Mouse (Mus musculus) adrenal gland, postnatal 14 days (tissue): Measurements from ENCODE around the gene Txlnb. TPM values are rescaled to one million over a fixed set of nuclear protein-coding genes. Genes with fewer than 3 reads are reported as not detected.
"Not testable (repeated sequence)": the region's sequence is repeated elsewhere in the genome, so short reads cannot be mapped to it uniquely, and the experiment has no call there.

Experiments used
- DNase-seq: peaks from one replicate; pipeline ENCODE4 v3.0.0; 2021; ENCODE audit warnings: mixed read lengths
- total RNA-seq: library from RNA; stranded (reverse); gene quantifications from 2 replicates; pipeline ENCODE4 v1.2.3, GENCODE M21; 2021

Gene Txlnb
- total RNA-seq, 1 experiment from 2014 or later = 1.1 TPM

- not testable (repeated sequence) for DNase-seq
These were observed 24.4 kb downstream of the Txlnb start for GRCm38 (mm10) chr10:17820422-17820821.

GRCm38 (mm10) chr10:17827391-17827790, 31.4 kb downstream of the Txlnb start:
- no peak for DNase-seq

GRCm38 (mm10) chr10:17829205-17829604, 33.2 kb downstream of the Txlnb start:
- no peak for DNase-seq

GRCm38 (mm10) chr10:17831041-17831440, 35.0 kb downstream of the Txlnb start:
- no peak for DNase-seq

GRCm38 (mm10) chr10:17835031-17835430, 39.0 kb downstream of the Txlnb start:
- no peak for DNase-seq

- no peak for DNase-seq
These were observed 40.2 kb downstream of the Txlnb start for GRCm38 (mm10) chr10:17836275-17836674.

- no peak for DNase-seq
These were observed 46.0 kb downstream of the Txlnb start for GRCm38 (mm10) chr10:17842030-17842429.

- no peak for DNase-seq
These were observed 48.9 kb downstream of the Txlnb start for GRCm38 (mm10) chr10:17844781-17845537.

GRCm38 (mm10) chr10:17857647-17858261, 61.7 kb downstream of the Txlnb start:
- no peak for DNase-seq

- DNase-seq = no peak
These were observed 64.9 kb downstream of the Txlnb start for GRCm38 (mm10) chr10:17860701-17861480.

GRCm38 (mm10) chr10:17869822-17870662, 74.0 kb downstream of the Txlnb start:
- peak; percentile 80 for DNase-seq

GRCm38 (mm10) chr10:17878002-17878919, 82.2 kb downstream of the Txlnb start:
- no peak for DNase-seq

- DNase-seq = no peak
These were observed 84.0 kb downstream of the Txlnb start for GRCm38 (mm10) chr10:17880038-17880437.

- DNase-seq = peak; percentile 44
These were observed 84.7 kb downstream of the Txlnb start for GRCm38 (mm10) chr10:17880724-17881123.

Other genes with a start within 250 kb of the Txlnb start
- gene Cited2, start 73.0 kb upstream of the Txlnb start, total RNA-seq = 75.6 and 77.2 TPM in 2 replicates
- gene Heca, start 151.8 kb downstream of the Txlnb start, total RNA-seq = 33.2 and 37.1 TPM in 2 replicates
- 30.6 and 37.8 TPM in 2 replicates for gene Abracl, start 227.1 kb downstream of the Txlnb start, total RNA-seq